Mouse (Mus musculus) Muller cell, postnatal 12 days (primary cell): ENCODE measurements around the gene Phkb.
"Not testable (repeated sequence)": the region's sequence is repeated elsewhere in the genome, so short reads cannot be mapped to it uniquely, and the experiment has no call there.

Source experiments
- DNase-seq: peaks from one replicate; pipeline ENCODE4 v3.0.0-alpha.2; 2015; ENCODE audit errors: inconsistent ontology term

The Phkb gene

DNA sequence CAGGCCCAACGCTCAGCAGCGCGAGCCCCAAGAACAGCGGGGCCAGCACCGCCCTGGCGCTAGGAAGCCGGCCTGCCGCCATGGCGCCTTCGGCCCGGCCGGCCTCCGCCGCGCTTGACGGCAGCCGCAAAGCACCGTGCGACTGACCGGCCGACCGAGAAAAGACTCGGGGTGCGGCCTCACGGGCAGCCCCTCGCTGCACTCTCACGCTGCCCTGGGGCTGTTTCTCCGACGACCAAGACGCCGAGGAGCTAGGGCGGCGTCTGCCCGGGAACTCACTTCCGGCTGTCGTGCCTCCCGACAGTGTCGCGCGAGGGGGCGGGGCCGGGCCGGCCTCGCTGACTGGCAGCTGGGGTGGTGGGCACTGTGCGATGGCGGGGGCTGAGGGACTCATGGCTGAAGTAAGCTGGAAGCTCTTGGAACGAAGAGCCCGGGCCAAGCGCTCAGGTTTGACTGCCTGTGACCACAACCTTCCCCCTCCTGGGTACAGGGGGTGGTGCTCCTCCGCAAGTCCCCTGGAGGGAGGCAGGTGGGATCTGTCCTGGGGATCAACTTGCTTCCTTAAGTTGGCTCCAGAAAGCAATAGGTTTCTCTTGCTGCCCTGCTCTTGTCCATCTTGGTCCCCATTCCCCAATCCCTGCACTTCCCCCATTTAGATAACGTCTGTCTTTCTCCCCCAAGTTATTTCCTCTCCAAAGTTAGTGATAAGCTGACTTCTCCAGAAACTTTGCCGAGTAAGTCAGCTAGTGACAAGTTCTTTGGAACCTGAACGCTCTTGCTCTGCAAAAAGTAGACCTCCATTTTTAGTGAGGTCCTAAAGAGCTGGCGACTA lies at the start of gene Phkb, which contains the start of gene Itfg1:
Phkb (plus strand) TSS at position 303 of the 832 bp plus-strand sequence.
Itfg1 (minus strand) TSS at position 265 of the 832 bp plus-strand sequence.
- DNase-seq = peak; percentile 95

DNA sequence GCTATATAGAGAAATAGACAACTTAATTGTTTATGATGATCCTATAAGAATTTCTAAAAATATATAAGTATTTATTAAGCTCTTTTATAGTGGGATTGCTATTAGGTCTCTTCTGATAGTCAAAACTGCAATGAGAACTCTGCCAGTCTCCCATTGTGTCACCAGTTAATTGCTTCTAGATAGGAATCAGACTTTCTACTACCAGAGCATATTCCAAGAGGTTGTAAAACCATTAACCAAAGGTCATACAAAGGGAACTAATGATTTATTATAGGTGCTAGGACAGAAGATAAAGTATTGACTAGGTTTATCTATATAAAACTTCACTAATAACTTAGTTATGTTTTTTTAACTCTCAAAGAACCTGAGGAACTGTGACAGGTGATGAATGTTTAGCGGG lies 44.4 kb upstream of the Phkb start:
- not testable (repeated sequence) for DNase-seq

- DNase-seq = no peak
Measured at GRCm38 (mm10) chr8:85800164-85800563, 40.6 kb upstream of the Phkb start.

GRCm38 (mm10) chr8:85801408-85801807 lies 39.4 kb upstream of the Phkb start:
- no peak for DNase-seq

- DNase-seq = no peak
Measured at GRCm38 (mm10) chr8:85813621-85814020, 27.1 kb upstream of the Phkb start.

GRCm38 (mm10) chr8:85839916-85840656 lies 673 bp upstream of the Phkb start:
- no peak for DNase-seq

DNA sequence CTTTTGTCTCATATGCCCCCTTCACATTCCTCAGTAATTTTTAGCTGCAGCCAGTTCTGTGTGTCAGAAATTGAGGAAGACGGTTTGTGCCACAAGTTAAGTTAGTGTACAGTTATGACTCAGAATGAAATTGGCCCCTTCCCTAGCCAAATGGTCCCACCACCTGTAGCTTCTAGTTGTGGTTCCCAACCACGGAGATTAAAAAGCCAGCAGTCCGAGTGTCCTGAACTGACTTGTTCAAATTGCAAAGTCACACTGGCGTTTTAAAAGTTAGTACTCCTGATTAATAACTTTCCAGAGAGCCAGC lies 683 bp downstream of the Phkb start:
- DNase-seq = no peak

GRCm38 (mm10) chr8:85845887-85846286 lies 5.1 kb downstream of the Phkb start:
- DNase-seq = no peak

DNA sequence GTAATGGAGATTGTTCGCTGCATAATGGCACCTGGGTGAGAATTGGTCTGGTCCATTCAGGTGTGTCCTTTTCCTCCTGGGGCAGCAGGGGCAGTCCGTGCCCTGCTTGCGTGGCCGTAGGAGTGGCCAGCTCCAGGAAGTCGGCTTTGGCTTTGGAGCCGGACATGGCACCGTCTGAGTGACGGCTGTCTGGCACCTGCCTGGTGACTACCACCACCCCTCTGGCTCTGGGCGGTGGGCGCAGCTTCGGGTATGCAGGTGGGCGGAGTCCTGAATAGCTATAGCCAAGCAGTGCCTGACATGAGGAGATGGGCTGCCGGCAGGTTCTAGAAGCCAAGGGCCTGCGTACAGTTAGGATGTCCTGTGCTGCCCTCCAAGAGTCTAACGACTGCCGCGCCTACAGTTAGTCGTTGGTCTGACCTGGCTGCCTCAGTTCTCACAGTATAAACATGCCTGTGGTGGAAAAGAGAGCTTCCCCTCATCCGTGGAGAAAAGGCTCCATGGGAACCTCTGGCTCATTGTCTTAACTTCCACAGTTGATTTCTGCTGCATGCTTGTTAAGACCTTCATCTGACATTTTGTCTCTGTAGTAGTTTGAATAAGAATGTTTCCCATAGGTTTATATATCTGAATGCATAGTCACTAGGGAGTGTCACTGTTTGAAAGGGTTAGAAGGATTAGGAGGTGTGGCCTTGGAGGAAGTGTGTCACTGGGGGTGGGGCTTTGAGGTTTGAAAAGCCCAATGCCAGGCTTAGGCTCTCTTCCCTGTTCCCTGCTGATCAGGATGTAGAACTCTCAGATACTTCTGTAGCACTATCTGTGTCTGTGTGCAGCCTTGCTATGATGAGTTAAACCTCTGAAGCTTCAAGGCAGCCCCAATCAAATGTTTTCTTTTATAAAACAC lies 13.7 kb downstream of the Phkb start:
- no peak for DNase-seq

- DNase-seq = not testable (repeated sequence)
Measured at GRCm38 (mm10) chr8:85857227-85857896, 16.6 kb downstream of the Phkb start.

GRCm38 (mm10) chr8:85860612-85861011 lies 19.9 kb downstream of the Phkb start:
- DNase-seq = no peak

DNA sequence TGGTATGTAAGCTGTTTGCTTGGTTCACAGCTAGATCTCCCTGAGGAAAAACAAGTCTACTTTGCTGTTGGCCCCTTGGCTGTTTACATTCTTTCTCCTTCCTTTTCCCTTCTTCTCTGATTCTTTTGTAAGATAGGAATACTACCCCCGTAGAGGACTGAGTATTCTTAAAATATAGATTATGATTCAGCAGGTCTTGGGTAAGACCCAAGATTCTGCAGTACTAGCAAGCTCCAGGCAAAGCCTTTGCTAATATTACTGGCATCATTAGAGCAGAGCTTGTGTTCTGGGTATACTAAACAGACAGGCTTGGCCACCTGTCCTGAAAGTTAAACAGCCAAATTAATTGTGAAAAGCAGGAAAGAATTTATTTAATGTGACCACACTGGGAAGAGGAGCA lies 21.6 kb downstream of the Phkb start:
- no peak for DNase-seq

- DNase-seq = peak; percentile 62
Measured at GRCm38 (mm10) chr8:85871660-85872059, 30.9 kb downstream of the Phkb start.

DNA sequence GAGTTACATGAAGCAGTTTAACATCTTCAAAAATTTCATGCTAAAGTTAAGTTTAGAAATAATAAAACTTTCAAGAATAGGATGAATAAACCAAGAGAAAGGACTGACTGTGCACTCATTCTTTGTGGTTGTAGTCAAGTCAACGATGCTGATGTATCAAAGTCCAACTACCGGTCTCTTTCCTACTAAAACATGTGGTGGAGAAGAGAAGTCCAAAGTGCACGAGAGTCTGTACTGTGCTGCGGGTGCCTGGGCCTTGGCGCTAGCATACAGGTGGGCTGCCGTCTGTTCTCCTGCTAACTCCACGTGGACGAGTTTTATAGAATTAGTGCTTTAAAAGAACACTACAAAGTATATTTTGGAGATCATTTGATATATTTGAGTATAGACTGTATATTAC lies 37.2 kb downstream of the Phkb start:
- DNase-seq = no peak

GRCm38 (mm10) chr8:85879624-85880023 lies 38.9 kb downstream of the Phkb start:
- DNase-seq = no peak

- no peak for DNase-seq
Measured at GRCm38 (mm10) chr8:85884811-85885210, 44.1 kb downstream of the Phkb start.

DNA sequence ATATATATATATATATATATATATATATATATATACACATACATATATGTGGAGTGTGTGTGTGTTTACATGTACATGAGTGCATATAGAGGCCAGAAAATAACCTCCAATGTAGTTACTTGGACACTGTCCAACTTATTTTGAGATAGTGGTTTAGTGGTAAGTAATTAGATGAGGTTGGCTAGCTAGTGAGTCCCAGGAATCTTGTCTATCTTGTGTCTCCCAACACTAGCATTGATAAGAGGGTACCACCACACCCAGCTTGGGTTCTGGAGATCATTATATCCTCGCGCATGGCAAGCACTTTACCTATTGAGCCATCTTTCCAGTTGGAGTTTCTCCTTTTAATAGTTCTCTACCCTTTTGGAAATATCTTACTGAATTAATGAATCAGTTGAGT lies 56.9 kb downstream of the Phkb start:
- DNase-seq = no peak

DNA sequence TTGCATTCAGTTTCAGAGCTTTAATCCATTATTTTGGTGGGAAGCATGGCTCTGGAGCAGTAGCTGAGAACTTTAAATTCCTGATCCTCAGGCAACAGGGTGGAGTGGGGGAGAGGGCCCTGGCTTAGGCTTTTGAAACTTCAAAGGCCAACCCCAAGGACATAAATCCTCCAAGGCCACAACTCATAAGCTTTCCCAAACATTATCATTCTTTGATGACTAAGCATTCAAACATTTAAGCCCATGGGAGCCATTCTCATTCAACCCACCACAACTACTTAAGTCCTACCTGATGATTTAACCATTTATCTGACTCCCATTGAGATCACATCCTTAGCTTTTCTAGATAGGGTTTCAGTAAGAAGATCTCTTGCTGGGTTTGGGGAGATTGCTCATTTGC lies 84.2 kb downstream of the Phkb start:
- DNase-seq = no peak

DNA sequence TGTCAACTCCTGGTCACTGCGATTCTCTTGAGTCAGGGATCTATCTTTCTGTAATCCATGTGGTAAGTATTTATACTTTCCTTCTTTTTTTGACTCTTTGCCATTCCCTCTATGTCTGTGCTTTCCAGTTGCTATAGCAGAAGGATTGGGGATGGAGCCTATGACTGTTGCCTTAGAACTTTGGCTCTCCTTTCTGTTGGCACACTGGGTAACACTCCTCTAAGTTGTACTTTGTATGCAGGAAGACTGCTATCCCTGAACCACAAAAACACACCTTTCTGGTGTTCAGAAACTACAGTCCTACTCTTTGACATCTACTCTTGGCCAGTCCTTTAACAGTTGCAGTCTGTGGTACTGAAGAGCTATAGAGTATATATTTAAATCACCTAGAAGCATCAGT lies 84.8 kb downstream of the Phkb start:
- DNase-seq = no peak

GRCm38 (mm10) chr8:85926107-85926506 lies 85.3 kb downstream of the Phkb start:
- no peak for DNase-seq

DNA sequence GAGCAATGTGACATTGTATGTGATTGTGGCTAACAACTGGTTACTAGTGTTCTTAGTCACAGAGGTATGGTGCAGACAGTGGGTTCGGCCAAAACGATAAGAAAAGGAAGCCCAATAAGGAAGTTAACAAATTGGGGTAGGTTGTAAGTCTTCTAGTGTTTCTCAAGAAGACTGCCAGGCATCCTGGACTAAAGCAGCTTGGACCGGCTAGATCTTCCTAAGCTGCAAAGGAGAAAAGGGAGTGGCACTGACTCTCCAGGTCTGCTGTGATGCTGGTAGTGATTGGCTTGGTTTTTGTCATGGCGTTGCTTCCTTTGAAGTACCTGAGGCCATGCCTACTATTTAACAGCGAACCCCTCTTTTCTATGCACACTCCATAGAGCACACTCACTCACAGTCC lies 95.4 kb downstream of the Phkb start:
- no peak for DNase-seq

- DNase-seq = no peak
Measured at GRCm38 (mm10) chr8:85937343-85937742, 96.6 kb downstream of the Phkb start.
